Mouse (Mus musculus): ENCODE results near the gene Ly9. TPM values are rescaled to one million over a fixed set of nuclear protein-coding genes. Genes with fewer than 3 reads are reported as not detected.

The Ly9 gene
- polyA plus RNA-seq, 1 experiment from 2014 or later, result not detected

DNA sequence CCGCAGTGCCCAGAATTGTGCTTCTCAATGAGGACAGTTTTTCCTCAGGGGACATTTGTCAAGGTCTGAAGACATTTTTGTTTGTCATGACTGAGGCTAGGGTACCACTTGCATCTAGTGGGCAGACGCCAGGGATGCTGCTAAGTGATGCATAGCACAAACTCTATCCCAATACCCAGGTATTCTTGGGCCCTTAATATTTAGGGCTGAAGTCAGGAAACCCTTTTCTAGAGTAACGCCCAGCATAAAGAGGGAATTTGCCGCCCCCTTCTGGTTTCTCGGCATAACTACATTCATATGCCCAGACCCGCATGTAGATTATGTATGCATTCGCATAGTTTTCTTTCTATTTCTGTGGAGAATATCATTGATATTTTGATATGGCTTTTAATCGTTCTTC lies 40.4 kb downstream of the Ly9 start:
- 29% methylated on average over 8 of the region's 8 CpGs for WGBS
- no peaks in the 10 kb centered on the region for H3K9me3 ChIP-seq (ENCODE audit: control insufficient read depth, low read length)
- no peak overlapping the region for H3K27ac ChIP-seq (ENCODE audit: low read depth, low read length)
- no peaks in the 10 kb centered on the region for H3K4me1 ChIP-seq (replicated peaks; ENCODE audit: control insufficient read depth, insufficient read depth, low read length)
- ATAC-seq (replicated peaks; ENCODE audit: low FRiP score) (peak; percentile 33; the same call in 1 of the 2 replicates), DNase-seq (ENCODE audit: low spot score) (peak; percentile 65)
- H3K4me3 ChIP-seq (ENCODE audit: low read depth, low read length), result no peak overlapping the region
- H3K9ac ChIP-seq (ENCODE audit: low read length), result no peak overlapping the region
- no peak overlapping the region for H3K4me2 ChIP-seq (ENCODE audit: low read depth, low read length, severe bottlenecking)
- H3K36me3 ChIP-seq (ENCODE audit: control insufficient read depth, insufficient read depth, low read length), result no peaks in the 10 kb centered on the region
- no peaks in the 10 kb centered on the region for H3K27me3 ChIP-seq (ENCODE audit: control insufficient read depth, insufficient read depth, low read length)

DNA sequence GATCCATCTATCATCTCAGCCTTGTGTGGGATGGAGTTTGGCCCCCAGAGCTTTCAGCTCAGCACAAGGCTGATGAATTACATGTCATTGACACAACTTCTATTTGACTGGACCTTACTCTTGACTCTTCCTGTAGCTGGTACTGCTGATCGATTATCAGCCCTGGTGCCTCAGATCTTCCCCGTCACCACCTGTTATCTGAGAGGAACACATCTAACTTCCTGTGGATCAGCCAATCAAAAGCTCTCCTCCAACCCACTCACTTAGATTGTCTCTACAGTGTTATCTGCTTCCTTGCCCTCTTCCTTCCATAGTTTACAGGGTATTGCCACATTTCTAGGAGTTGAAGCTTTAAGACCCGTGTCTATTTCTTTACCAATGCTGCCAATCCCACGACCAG lies 41.3 kb downstream of the Ly9 start:
- Histone ChIP-seq H3K36me3 (ENCODE audit: control insufficient read depth, insufficient read depth, low read length) (no peaks in the 10 kb centered on the region), H3K9ac (ENCODE audit: low read length) (no peak overlapping the region), H3K4me3 (ENCODE audit: low read depth, low read length) (no peak overlapping the region), H3K9me3 (ENCODE audit: control insufficient read depth, low read length) (no peaks in the 10 kb centered on the region), H3K4me2 (ENCODE audit: low read depth, low read length, severe bottlenecking) (no peak overlapping the region), H3K4me1 (replicated peaks; ENCODE audit: control insufficient read depth, insufficient read depth, low read length) (no peaks in the 10 kb centered on the region), H3K27me3 (ENCODE audit: control insufficient read depth, insufficient read depth, low read length) (no peaks in the 10 kb centered on the region), H3K27ac (ENCODE audit: low read depth, low read length) (no peak overlapping the region)
- 84% methylated on average over 4 of the region's 4 CpGs for WGBS
- no peak for DNase-seq (ENCODE audit: low spot score)
- no peak for ATAC-seq (replicated peaks; ENCODE audit: low FRiP score)

- peak; percentile 65 for DNase-seq (ENCODE audit: low spot score)
- Histone ChIP-seq H3K27ac (ENCODE audit: low read depth, low read length) (no peak overlapping the region), H3K36me3 (ENCODE audit: control insufficient read depth, insufficient read depth, low read length) (no peaks in the 10 kb centered on the region), H3K4me1 (replicated peaks; ENCODE audit: control insufficient read depth, insufficient read depth, low read length) (no peaks in the 10 kb centered on the region), H3K4me3 (ENCODE audit: low read depth, low read length) (no peak overlapping the region), H3K9me3 (ENCODE audit: control insufficient read depth, low read length) (no peaks in the 10 kb centered on the region), H3K9ac (ENCODE audit: low read length) (no peak overlapping the region), H3K4me2 (ENCODE audit: low read depth, low read length, severe bottlenecking) (no peak overlapping the region), H3K27me3 (ENCODE audit: control insufficient read depth, insufficient read depth, low read length) (no peaks in the 10 kb centered on the region)
- ATAC-seq (replicated peaks; ENCODE audit: low FRiP score), result peak; percentile 61; the same call in 1 of the 2 replicates
- WGBS, result 53% methylated on average over 3 of the region's 3 CpGs
Measured at GRCm38 (mm10) chr1:171564247-171564646, 43.0 kb downstream of the Ly9 start.

DNA sequence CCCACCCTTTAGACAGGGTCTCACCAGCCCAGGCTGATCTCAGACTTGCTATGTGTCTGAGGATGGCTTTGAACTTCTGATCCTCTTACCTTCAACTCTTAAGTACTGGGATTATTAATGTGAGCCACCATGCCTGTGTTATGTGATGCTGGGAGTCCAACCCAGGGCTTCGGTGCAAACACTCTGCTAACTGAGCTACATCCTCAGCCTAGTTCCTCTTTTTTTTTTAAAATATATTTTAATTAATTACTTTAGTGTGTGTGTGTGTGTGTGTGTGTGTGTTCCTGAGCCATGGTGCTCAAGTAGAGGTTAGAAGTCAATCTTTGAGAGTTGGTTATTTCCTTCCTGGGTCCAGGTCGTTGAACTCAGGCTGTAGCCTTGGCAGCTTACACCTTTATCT lies 44.2 kb downstream of the Ly9 start:
- no peak for DNase-seq (ENCODE audit: low spot score)
- Histone ChIP-seq H3K4me2 (ENCODE audit: low read depth, low read length, severe bottlenecking) (no peak overlapping the region), H3K9ac (ENCODE audit: low read length) (no peak overlapping the region), H3K9me3 (ENCODE audit: control insufficient read depth, low read length) (no peaks in the 10 kb centered on the region), H3K27ac (ENCODE audit: low read depth, low read length) (no peak overlapping the region), H3K4me3 (ENCODE audit: low read depth, low read length) (no peak overlapping the region), H3K27me3 (ENCODE audit: control insufficient read depth, insufficient read depth, low read length) (no peaks in the 10 kb centered on the region), H3K4me1 (replicated peaks; ENCODE audit: control insufficient read depth, insufficient read depth, low read length) (no peaks in the 10 kb centered on the region), H3K36me3 (ENCODE audit: control insufficient read depth, insufficient read depth, low read length) (no peaks in the 10 kb centered on the region)
- WGBS, result 76% methylated on average over 2 of the region's 2 CpGs
- ATAC-seq (replicated peaks; ENCODE audit: low FRiP score), result no peak

DNA sequence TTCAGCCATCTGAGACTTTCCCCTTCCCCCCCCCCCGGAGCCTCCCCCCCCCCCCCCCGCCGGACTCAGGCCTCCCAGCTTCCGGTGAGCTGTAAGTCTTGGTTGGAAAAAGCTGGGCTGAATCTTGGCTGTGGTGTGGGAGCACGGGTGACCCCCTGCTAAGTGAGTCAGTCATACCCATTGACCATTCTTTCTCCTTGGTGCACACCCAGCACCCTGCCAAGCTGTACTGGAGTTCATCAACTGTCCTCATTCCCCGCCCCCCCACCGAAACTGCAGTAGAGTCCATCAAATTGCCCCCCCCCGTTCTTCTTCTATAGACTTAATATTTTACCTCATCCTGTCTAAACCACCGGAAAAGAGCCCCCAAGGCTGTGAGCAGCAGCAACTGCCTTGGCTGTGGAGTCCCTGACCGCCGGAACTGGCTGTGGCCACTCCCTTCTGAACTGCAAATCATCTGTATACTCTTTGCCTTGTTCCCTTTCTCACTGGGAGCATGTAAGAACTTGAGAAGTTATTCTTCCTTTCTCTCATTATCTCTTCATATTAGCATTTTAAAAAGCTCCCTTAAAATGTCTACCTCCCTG lies 45.5 kb downstream of the Ly9 start:
- Histone ChIP-seq H3K27me3 (ENCODE audit: control insufficient read depth, insufficient read depth, low read length) (no peaks in the 10 kb centered on the region), H3K4me1 (replicated peaks; ENCODE audit: control insufficient read depth, insufficient read depth, low read length) (no peaks in the 10 kb centered on the region), H3K27ac (ENCODE audit: low read depth, low read length) (no peak overlapping the region), H3K9ac (ENCODE audit: low read length) (no peak overlapping the region), H3K4me2 (ENCODE audit: low read depth, low read length, severe bottlenecking) (no peak overlapping the region), H3K9me3 (ENCODE audit: control insufficient read depth, low read length) (no peaks in the 10 kb centered on the region), H3K4me3 (ENCODE audit: low read depth, low read length) (no peak overlapping the region), H3K36me3 (ENCODE audit: control insufficient read depth, insufficient read depth, low read length) (no peaks in the 10 kb centered on the region)
- WGBS, result 73% methylated on average over 6 of the region's 11 CpGs
- ATAC-seq (replicated peaks; ENCODE audit: low FRiP score) (no peak), DNase-seq (ENCODE audit: low spot score) (no peak)

DNA sequence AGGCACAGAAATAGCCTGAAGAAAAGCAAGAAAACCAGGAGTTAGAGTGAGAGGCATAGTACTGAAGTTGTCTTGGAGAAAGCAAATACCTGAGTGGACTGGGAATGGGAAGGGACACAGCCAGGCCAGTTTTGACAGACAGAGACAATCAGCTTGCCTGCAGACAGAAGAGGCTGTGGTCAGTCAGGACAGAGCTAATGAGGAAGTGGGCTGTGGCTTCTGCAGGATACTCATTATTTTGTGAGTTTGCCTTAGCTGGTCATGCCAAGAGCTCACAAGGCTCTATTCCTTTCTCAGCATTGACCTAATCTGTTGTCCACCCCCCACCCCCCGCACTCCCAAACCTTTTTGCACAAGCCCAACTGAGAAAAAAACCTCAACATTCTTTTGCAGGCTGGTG lies 46.0 kb downstream of the Ly9 start:
- Histone ChIP-seq H3K9ac (ENCODE audit: low read length) (no peak overlapping the region), H3K4me2 (ENCODE audit: low read depth, low read length, severe bottlenecking) (no peak overlapping the region), H3K27ac (ENCODE audit: low read depth, low read length) (no peak overlapping the region), H3K4me1 (replicated peaks; ENCODE audit: control insufficient read depth, insufficient read depth, low read length) (no peaks in the 10 kb centered on the region), H3K27me3 (ENCODE audit: control insufficient read depth, insufficient read depth, low read length) (no peaks in the 10 kb centered on the region), H3K4me3 (ENCODE audit: low read depth, low read length) (no peak overlapping the region), H3K36me3 (ENCODE audit: control insufficient read depth, insufficient read depth, low read length) (no peaks in the 10 kb centered on the region), H3K9me3 (ENCODE audit: control insufficient read depth, low read length) (no peaks in the 10 kb centered on the region)
- 67% methylated on average over 1 of the region's 1 CpGs for WGBS
- DNase-seq (ENCODE audit: low spot score) (no peak), ATAC-seq (replicated peaks; ENCODE audit: low FRiP score) (no peak)

DNA sequence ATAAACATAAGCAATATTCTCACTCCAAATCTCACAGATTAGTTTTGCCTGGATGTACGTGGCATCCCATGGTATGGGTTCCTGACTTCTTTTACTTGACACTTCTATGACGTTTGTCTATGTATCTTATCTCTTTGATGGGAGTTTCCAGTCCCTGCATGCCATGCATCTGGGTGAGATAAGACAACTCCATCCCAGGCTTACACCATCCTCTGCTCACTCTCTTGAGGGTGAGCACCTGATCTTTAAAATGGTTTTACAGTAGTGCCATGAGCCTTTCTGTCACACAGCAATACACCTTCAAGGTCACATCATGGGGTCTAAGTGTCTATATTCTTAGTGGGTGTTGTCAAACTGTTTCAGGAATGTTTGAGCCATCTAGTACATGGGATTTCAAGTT lies 46.9 kb downstream of the Ly9 start:
- H3K9me3 ChIP-seq (ENCODE audit: control insufficient read depth, low read length), result no peaks in the 10 kb centered on the region
- no peaks in the 10 kb centered on the region for H3K36me3 ChIP-seq (ENCODE audit: control insufficient read depth, insufficient read depth, low read length)
- H3K27ac ChIP-seq (ENCODE audit: low read depth, low read length), result no peak overlapping the region
- WGBS, result 71% methylated on average over 2 of the region's 2 CpGs
- no peak overlapping the region for H3K4me2 ChIP-seq (ENCODE audit: low read depth, low read length, severe bottlenecking)
- no peaks in the 10 kb centered on the region for H3K4me1 ChIP-seq (replicated peaks; ENCODE audit: control insufficient read depth, insufficient read depth, low read length)
- ATAC-seq (replicated peaks; ENCODE audit: low FRiP score) (no peak), DNase-seq (ENCODE audit: low spot score) (no peak)
- no peak overlapping the region for H3K9ac ChIP-seq (ENCODE audit: low read length)
- H3K27me3 ChIP-seq (ENCODE audit: control insufficient read depth, insufficient read depth, low read length), result no peaks in the 10 kb centered on the region
- H3K4me3 ChIP-seq (ENCODE audit: low read depth, low read length), result no peak overlapping the region

DNA sequence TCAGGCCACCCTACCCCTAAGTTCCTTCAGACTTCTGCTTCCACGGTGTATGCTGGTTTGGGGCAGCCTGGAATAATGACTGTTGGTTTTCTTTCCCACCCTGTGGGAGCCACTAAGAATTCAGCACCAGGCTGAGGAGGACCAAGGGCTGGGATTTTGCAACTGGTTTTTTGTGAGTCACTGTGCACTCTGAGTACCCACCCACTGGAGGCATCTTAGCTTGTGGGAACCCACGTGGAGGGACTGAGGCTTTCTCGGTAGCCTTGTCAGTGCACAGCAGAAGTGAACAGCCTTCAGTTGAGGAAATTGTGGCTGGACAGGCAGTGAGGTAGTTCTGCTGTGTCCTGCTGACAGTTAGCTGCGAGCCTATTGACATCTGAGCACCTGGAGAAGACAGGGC lies 48.3 kb downstream of the Ly9 start, which contains the start of gene Cd244a:
Gene Cd244a (plus strand): TSS at position 296 of the 400 bp plus-strand sequence.
- Histone ChIP-seq H3K9ac (ENCODE audit: low read length) (no peak within 1 kb of the TSS), H3K27me3 (ENCODE audit: control insufficient read depth, insufficient read depth, low read length) (no peaks in the 10 kb centered on the region), H3K27ac (ENCODE audit: low read depth, low read length) (no peak within 1 kb of the TSS), H3K36me3 (ENCODE audit: control insufficient read depth, insufficient read depth, low read length) (no peaks in the 10 kb centered on the region), H3K9me3 (ENCODE audit: control insufficient read depth, low read length) (no peaks in the 10 kb centered on the region), H3K4me1 (replicated peaks; ENCODE audit: control insufficient read depth, insufficient read depth, low read length) (no peaks in the 10 kb centered on the region), H3K4me3 (ENCODE audit: low read depth, low read length) (no peak within 1 kb of the TSS), H3K4me2 (ENCODE audit: low read depth, low read length, severe bottlenecking) (no peak within 1 kb of the TSS)
- 80% methylated on average over 4 of the region's 4 CpGs for WGBS
- no peak for ATAC-seq (replicated peaks; ENCODE audit: low FRiP score)
- DNase-seq (ENCODE audit: low spot score), result no peak

DNA sequence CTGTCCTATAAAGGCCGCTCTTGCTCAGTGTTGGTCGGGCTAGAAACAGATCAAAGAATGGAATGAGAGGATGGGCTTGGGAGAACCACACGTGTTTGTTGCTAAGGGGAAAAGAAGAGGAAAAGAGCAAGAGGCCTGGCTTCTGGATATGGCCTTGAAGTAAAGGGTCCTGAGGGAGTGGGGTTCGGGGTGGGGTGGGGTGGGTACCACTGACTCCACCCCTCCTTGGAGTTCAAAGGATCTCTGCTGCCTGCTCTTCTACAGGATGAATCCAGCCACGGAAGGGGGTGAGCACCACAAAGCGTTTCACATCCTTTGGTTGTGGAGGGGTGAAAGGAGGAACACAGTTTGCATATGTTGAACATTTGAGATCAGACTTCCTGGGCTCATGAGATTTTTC lies 48.8 kb downstream of the Ly9 start:
- no peaks in the 10 kb centered on the region for H3K27me3 ChIP-seq (ENCODE audit: control insufficient read depth, insufficient read depth, low read length)
- H3K9ac ChIP-seq (ENCODE audit: low read length), result no peak overlapping the region
- no peaks in the 10 kb centered on the region for H3K36me3 ChIP-seq (ENCODE audit: control insufficient read depth, insufficient read depth, low read length)
- H3K4me1 ChIP-seq (replicated peaks; ENCODE audit: control insufficient read depth, insufficient read depth, low read length), result no peaks in the 10 kb centered on the region
- no peaks in the 10 kb centered on the region for H3K9me3 ChIP-seq (ENCODE audit: control insufficient read depth, low read length)
- H3K4me3 ChIP-seq (ENCODE audit: low read depth, low read length), result no peak overlapping the region
- 83% methylated on average over 6 of the region's 6 CpGs for WGBS
- ATAC-seq (replicated peaks; ENCODE audit: low FRiP score) (no peak), DNase-seq (ENCODE audit: low spot score) (no peak)
- no peak overlapping the region for H3K4me2 ChIP-seq (ENCODE audit: low read depth, low read length, severe bottlenecking)
- no peak overlapping the region for H3K27ac ChIP-seq (ENCODE audit: low read depth, low read length)
